Mouse (Mus musculus): Measurements from ENCODE around the gene Prox2. TPM values are rescaled to one million over a fixed set of nuclear protein-coding genes. Genes with fewer than 3 reads are reported as not detected.

Gene Prox2
- total RNA-seq (2021) = 1 to 10 TPM; 1.7 to 3.0 TPM
- long read RNA-seq, experiment 1, partial matches to known transcripts = 0 of 3 reads
- long read RNA-seq, experiment 1, other reads (novel, unspliced or antisense) = 3 of 3 reads
- long read RNA-seq, experiment 2, partial matches to known transcripts = 0 of 1 reads
- long read RNA-seq, experiment 2, other reads (novel, unspliced or antisense) = 1 of 1 reads

DNA sequence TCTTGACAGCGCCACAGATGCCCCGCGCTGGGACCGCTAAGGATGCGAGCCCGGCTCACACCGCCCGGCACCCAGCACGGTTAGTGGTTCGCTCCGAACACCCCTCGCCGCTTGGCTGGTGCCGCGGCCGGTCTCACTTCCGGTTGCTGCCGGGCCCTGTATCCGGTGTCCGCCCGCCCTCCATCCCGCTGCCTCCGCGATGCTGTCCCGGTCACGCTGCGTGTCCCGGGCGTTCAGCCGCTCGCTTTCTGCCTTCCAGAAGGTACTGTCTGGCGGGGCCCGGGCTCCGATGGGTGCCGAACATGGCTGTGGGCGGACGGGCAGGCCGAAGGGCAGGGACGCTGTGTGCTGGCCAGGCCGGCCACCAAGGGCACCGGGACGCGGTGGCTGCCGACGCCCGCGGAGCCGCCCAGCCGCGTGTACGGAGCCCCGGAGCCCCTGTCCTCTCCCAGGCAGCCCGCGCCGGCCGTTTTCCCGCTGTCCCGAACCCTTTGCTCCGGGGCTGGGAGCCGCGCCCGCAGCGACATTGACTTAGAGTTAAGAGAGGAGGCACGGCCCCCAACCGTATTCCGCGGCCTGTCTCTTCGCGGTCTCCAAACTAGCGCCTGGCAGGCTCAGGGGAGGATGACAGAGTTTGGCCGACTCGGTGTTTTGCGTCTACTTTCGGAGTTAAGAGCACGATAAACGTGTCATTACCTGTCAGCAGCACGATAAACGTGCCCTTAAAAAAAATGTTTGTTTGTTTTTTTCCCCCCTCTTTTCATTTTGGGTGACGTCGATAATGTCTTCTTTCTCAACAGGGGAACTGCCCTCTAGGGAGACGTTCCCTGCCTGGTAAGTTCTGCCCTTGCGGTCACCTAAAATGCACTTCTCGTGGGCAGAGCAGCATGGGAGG lies at the start of gene Prox2, which contains the start of gene Dlst:
TSS of gene Prox2 (minus strand) at position 62 of the 895 bp plus-strand sequence.
TSS of gene Dlst (plus strand) at position 136 of the 895 bp plus-strand sequence.
- DNase-seq = peak; percentile 93
- H3K4me3 ChIP-seq = peak within 1 kb of the TSS; percentile 93
- peak within 1 kb of the TSS; percentile 96 for H3K27ac ChIP-seq
- intact Hi-C loops (cut with DNase I) = no loop called here
- no peak for TF ChIP-seq CTCF (IDR thresholded peaks at IDR 0.05)

- peak overlapping the region; percentile 74 for H3K27ac ChIP-seq
- DNase-seq = peak; percentile 67
Measured at GRCm38 (mm10) chr12:85159592-85159991, 49.0 kb upstream of the Prox2 start.

DNA sequence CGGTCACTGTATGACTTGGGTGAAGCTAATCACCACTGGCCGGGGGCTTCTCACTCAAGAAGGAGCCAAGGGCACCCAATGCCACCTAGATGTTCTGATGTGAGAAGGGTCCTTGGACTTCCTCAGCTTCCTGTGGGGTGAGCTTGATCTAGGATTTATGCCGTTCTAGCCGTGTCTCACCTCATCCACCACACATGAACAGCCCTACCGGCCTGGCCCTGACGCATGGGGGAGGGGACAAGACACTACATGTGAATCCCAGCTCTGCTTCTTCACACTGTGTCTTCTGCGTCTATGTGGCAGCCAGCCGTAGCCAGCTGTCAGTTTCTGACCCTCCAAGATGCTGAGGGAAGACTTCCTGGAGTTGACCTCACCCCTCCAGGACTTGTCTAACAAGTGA lies 48.2 kb upstream of the Prox2 start:
- no peak overlapping the region for H3K4me3 ChIP-seq
- no peak for TF ChIP-seq CTCF (IDR thresholded peaks at IDR 0.05)
- peak overlapping the region; percentile 74 for H3K27ac ChIP-seq
- intact Hi-C loops (cut with DNase I) = no loop called here
- DNase-seq = no peak

More at GRCm38 (mm10) chr12:85159592-85159991, 49.0 kb upstream of the Prox2 start:
- no peak overlapping the region for H3K4me3 ChIP-seq
- no peak for TF ChIP-seq CTCF (IDR thresholded peaks at IDR 0.05)
- intact Hi-C loops (cut with DNase I) = no loop called here

- intact Hi-C loops (cut with DNase I) = no loop called here
- no peak for DNase-seq
Measured at GRCm38 (mm10) chr12:85157797-85158460, 47.4 kb upstream of the Prox2 start.

GRCm38 (mm10) chr12:85156324-85156723 lies 45.8 kb upstream of the Prox2 start:
- Histone ChIP-seq H3K4me3 (no peak overlapping the region), H3K27ac (peak overlapping the region; percentile 4; the same call in 1 of the 2 replicates)
- intact Hi-C loops (cut with DNase I) = no loop called here
- TF ChIP-seq CTCF (IDR thresholded peaks at IDR 0.05) = no peak
- DNase-seq = no peak

More at GRCm38 (mm10) chr12:85157797-85158460, 47.4 kb upstream of the Prox2 start:
- H3K27ac ChIP-seq = peak overlapping the region; percentile 74
- TF ChIP-seq CTCF (IDR thresholded peaks at IDR 0.05) = no peak
- no peak overlapping the region for H3K4me3 ChIP-seq

GRCm38 (mm10) chr12:85153011-85153410 lies 42.5 kb upstream of the Prox2 start:
- intact Hi-C loops (cut with DNase I) = no loop called here
- TF ChIP-seq CTCF (IDR thresholded peaks at IDR 0.05) = no peak
- Histone ChIP-seq H3K4me3 (no peak overlapping the region), H3K27ac (no peak overlapping the region)
- DNase-seq = no peak

- Histone ChIP-seq H3K27ac (peak within 1 kb of the TSS; percentile 76), H3K4me3 (peak within 1 kb of the TSS; percentile 70)
- no peak for TF ChIP-seq CTCF (IDR thresholded peaks at IDR 0.05)
- intact Hi-C loops (cut with DNase I) = no loop called here
- no peak for DNase-seq
Measured at GRCm38 (mm10) chr12:85151002-85151774, 40.6 kb upstream of the Prox2 start, which contains the start of gene Rps6kl1. TSS of gene Rps6kl1 (minus strand) at chr12:85151264.

- Histone ChIP-seq H3K4me3 (peak overlapping the region; percentile 70), H3K27ac (peak overlapping the region; percentile 76)
- intact Hi-C loops (cut with DNase I) = no loop called here
- TF ChIP-seq CTCF (IDR thresholded peaks at IDR 0.05) = no peak
- DNase-seq = no peak
Measured at GRCm38 (mm10) chr12:85150321-85151001, 39.9 kb upstream of the Prox2 start.

DNA sequence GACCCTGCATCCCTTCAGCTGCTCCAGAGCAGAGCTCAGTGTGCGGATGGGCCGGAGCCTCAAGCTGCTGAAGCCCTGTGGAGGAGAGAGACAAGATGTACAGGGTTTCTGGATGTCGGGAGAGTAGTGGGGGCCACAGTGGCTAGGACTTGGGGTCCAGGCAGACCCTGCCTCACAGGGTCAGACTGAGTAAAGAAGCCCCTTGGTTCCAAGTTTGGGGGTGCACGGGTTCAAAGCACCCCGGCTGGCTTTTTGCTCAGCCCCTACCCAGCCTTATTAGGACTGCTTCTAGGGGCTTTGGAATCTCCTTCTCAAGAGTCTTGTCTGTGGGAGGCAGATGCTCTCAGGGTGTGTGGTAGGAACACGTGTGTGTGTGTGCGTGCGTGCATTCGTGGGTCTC lies 36.3 kb upstream of the Prox2 start:
- intact Hi-C loops (cut with DNase I) = loop anchor here (10.0 kb wide), 1 partner anchor 338 kb away; no protein-coding TSS in a partner anchor
- no peak overlapping the region for H3K27ac ChIP-seq
- no peak for DNase-seq
- TF ChIP-seq CTCF (IDR thresholded peaks at IDR 0.05) = no peak
- H3K4me3 ChIP-seq = no peak overlapping the region

DNA sequence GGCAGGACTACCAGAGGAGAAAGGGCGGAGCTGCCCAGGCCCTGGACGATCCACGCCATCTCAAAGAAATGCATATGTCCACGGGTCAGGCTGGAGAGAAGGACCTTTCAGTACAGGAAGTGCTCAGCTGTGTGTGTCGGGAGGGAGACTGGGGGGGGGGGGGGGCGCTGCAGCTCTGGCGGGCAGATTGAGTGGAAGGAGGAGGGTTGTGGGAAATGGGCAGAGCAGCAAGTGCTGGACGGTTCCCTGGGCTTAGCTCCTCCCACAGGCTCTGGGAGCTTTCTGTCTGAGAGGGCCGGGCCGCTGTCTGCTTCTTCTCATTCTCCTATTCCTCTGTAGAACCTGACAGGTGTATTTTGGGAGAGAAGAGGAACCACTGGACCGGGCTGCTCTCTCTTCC lies 35.8 kb upstream of the Prox2 start:
- Histone ChIP-seq H3K27ac (peak overlapping the region; percentile 44), H3K4me3 (no peak overlapping the region)
- no peak for DNase-seq
- intact Hi-C loops (cut with DNase I) = loop anchor here (10.0 kb wide), 1 partner anchor 338 kb away; no protein-coding TSS in a partner anchor
- no peak for TF ChIP-seq CTCF (IDR thresholded peaks at IDR 0.05)

DNA sequence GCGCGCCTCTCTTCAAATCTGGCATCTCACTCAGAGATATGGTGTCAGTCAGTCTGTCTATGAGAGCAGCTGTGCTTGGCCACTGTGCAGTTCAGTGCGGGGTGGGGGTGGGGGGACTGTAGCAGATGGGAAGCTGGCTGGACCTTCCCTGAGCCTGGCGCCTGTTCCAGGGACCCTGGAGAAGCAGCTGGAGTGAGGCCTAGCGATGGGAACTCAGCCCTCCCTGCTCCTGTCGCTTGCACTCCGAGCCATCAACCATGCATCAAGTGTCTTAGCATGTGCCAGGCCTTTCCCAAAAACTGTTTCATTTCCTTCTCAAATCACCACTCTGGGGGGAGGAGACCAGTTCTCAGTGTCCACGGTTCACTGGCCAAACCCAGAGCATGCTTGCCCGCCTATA lies 35.1 kb upstream of the Prox2 start:
- H3K4me3 ChIP-seq = no peak overlapping the region
- peak overlapping the region; percentile 44 for H3K27ac ChIP-seq
- no peak for TF ChIP-seq CTCF (IDR thresholded peaks at IDR 0.05)
- peak; percentile 82 for DNase-seq
- intact Hi-C loops (cut with DNase I) = loop anchor here (10.0 kb wide), 1 partner anchor 339 kb away; no protein-coding TSS in a partner anchor
